Comparison of ENCODE assay signal across 11 mouse cellular contexts in the genomic region with DNA sequence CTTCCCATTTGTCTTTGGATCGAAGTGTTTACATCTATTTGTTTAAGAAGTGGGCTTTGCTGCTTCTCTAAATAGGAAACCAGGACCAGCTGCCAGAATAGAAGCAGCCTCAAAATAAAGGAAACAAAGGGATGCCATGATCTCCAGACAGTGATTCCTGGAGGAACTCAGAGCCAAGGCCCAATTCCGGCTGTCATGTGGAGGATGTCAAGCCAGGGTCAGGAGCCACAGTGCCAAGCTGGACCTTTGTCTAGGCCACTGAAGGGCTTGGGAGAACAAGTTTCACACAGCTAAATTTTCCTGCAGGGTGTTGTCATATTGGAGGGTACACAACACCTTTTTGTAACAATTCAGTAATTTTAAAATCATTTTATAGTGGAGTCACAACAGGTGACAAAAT.
"Had no signal": no experiment of that assay in that cellular context is flagged by ENCODE, and none has a peak within 500 bp of the region (broad histone marks: within the 10 kb centered on the region; RNA-seq: fewer than 3 reads in every experiment).

No protein-coding gene starts in this region.

- H3K9me3 ChIP-seq: liver, embryonic 13.5 days; midbrain, embryonic 15.5 days; neural tube, embryonic 12.5 days had no signal

- H3K4me3 ChIP-seq: limb, embryonic 12.5 days; liver, embryonic 13.5 days; midbrain, embryonic 15.5 days; neural tube, embryonic 12.5 days had no signal

- H3K4me2 ChIP-seq: limb, embryonic 12.5 days; liver, embryonic 13.5 days; midbrain, embryonic 15.5 days; neural tube, embryonic 12.5 days had no signal

- H3K36me3 ChIP-seq: limb, embryonic 12.5 days; liver, embryonic 13.5 days; midbrain, embryonic 15.5 days; neural tube, embryonic 12.5 days had no signal

- H3K27ac ChIP-seq: hindbrain, postnatal 0 days; kidney, postnatal 0 days; limb, embryonic 12.5 days; liver, embryonic 13.5 days; midbrain, embryonic 15.5 days; neural tube, embryonic 12.5 days; stomach, postnatal 0 days had no signal

- ATAC-seq: hindbrain, postnatal 0 days; midbrain, embryonic 15.5 days had no signal

- DNase-seq: kidney, adult 18-20 months; liver; liver, embryonic 13.5 days; thymus, adult 2 months; thymus, postnatal 25 days had no signal

- H3K9ac ChIP-seq: limb, embryonic 12.5 days; liver, embryonic 13.5 days; midbrain, embryonic 15.5 days; neural tube, embryonic 12.5 days had no signal
